Mouse (Mus musculus) heart, embryonic 13.5 days (tissue): ENCODE results near the gene Wnt5b. TPM values are rescaled to one million over a fixed set of nuclear protein-coding genes. Genes with fewer than 3 reads are reported as not detected.

Experiments used
- polyA plus RNA-seq: library from polyadenylated mRNA; unstranded; fragments of >200 nt; fragmentation: Nextera tagmentation; extraction: Ambion mirVana; gene quantifications from 2 replicates; pipeline ENCODE4 v1.2.1, GENCODE M21; 2015

Wnt5b gene
- polyA plus RNA-seq, 1 experiment from 2014 or later: 8.2 TPM

Other genes with a start within 250 kb of the Wnt5b start
- gene Lrtm2, start 213.6 kb downstream of the Wnt5b start, polyA plus RNA-seq: 0.13 and 0.17 TPM in 2 replicates
- gene Adipor2, start 126.6 kb downstream of the Wnt5b start, polyA plus RNA-seq: 25.2 and 33.6 TPM in 2 replicates
- 2.8 and 3.0 TPM in 2 replicates for gene Fbxl14, start 64.7 kb downstream of the Wnt5b start, polyA plus RNA-seq